Mouse (Mus musculus) heart, embryonic 10.5 days (tissue): ENCODE results near the gene Syn3. TPM values are rescaled to one million over a fixed set of nuclear protein-coding genes. Genes with fewer than 3 reads are reported as not detected.

ENCODE experiments used
- DNase-seq: peaks from one replicate; pipeline ENCODE4 v3.0.0-alpha.2; 2017; ENCODE audit warnings: low spot score
- H3K27ac ChIP-seq: fragments of 300-500 bp; sonication (generic); 2 replicates; pipeline ENCODE4 v1.5.1; 2016; ENCODE audit warnings: mild to moderate bottlenecking
- H3K27me3 ChIP-seq: fragments of 300-500 bp; sonication (generic); 2 replicates; pipeline ENCODE4 v1.6.1; 2016; ENCODE audit warnings: mild to moderate bottlenecking; ENCODE audit not compliant: poor library complexity, insufficient read depth, severe bottlenecking
- H3K36me3 ChIP-seq: fragments of 300-500 bp; sonication (generic); 2 replicates; pipeline ENCODE4 v1.6.1; 2016; ENCODE audit warnings: mild to moderate bottlenecking, moderate library complexity
- H3K4me1 ChIP-seq: fragments of 300-500 bp; sonication (generic); 2 replicates; pipeline ENCODE4 v1.6.1; 2016; ENCODE audit warnings: mild to moderate bottlenecking
- H3K4me3 ChIP-seq: fragments of 300-500 bp; sonication (generic); 2 replicates; pipeline ENCODE4 v1.5.1; 2016; ENCODE audit warnings: mild to moderate bottlenecking, moderate library complexity
- H3K9me3 ChIP-seq: fragments of 300-500 bp; sonication (generic); 2 replicates; pipeline ENCODE4 v1.6.1; 2016; ENCODE audit warnings: mild to moderate bottlenecking, moderate library complexity
- WGBS: fragments of 180-500 bp; shearing (Covaris S2); methylation state at CpG from one replicate; pipeline ENCODE4 v1.1.7; 2016; 5-methylcytosine and 5-hydroxymethylcytosine counted together
- polyA plus RNA-seq: library from polyadenylated mRNA; unstranded; fragments of >200 nt; fragmentation: Nextera tagmentation; extraction: Ambion mirVana; gene quantifications from 2 replicates; pipeline ENCODE4 v1.2.1, GENCODE M21; 2016

Syn3 gene
- polyA plus RNA-seq, 1 experiment from 2014 or later = 1.2 TPM

GRCm38 (mm10) chr10:86256221-86256620 is 242.5 kb downstream of the Syn3 start:
- Histone ChIP-seq H3K4me3 (no peak overlapping the region), H3K9me3 (no peaks in the 10 kb centered on the region), H3K27ac (no peak overlapping the region), H3K36me3 (no peaks in the 10 kb centered on the region), H3K4me1 (peaks cover 5% of the 10 kb centered on the region; the same call in 1 of the 2 replicates), H3K27me3 (peaks cover 8% of the 10 kb centered on the region; the same call in 1 of the 2 replicates)
- WGBS = 58% methylated on average over 4 of the region's 4 CpGs
- no peak for DNase-seq

- Histone ChIP-seq H3K4me1 (peaks cover 8% of the 10 kb centered on the region; the same call in 1 of the 2 replicates), H3K4me3 (no peak overlapping the region), H3K36me3 (no peaks in the 10 kb centered on the region), H3K27me3 (peaks cover 13% of the 10 kb centered on the region; the same call in 1 of the 2 replicates), H3K27ac (no peak overlapping the region), H3K9me3 (no peaks in the 10 kb centered on the region)
- 57% methylated on average over 7 of the region's 7 CpGs for WGBS
- no peak for DNase-seq
Measured at GRCm38 (mm10) chr10:86250149-86250922, 248.4 kb downstream of the Syn3 start.

- no peak overlapping the region for H3K27ac ChIP-seq
- peaks cover 8% of the 10 kb centered on the region; the same call in 1 of the 2 replicates for H3K4me1 ChIP-seq
- H3K27me3 ChIP-seq = peaks cover 5% of the 10 kb centered on the region; the same call in 1 of the 2 replicates
- no peak for DNase-seq
- H3K9me3 ChIP-seq = no peaks in the 10 kb centered on the region
- 67% methylated on average over 1 of the region's 1 CpGs for WGBS
- H3K36me3 ChIP-seq = no peaks in the 10 kb centered on the region
- no peak overlapping the region for H3K4me3 ChIP-seq
Measured at GRCm38 (mm10) chr10:86249283-86249682, 249.4 kb downstream of the Syn3 start.

- H3K36me3 ChIP-seq = no peaks in the 10 kb centered on the region
- H3K4me3 ChIP-seq = no peak overlapping the region
- DNase-seq = no peak
- H3K27me3 ChIP-seq = peaks cover 5% of the 10 kb centered on the region; the same call in 1 of the 2 replicates
- H3K4me1 ChIP-seq = peaks cover 8% of the 10 kb centered on the region; the same call in 1 of the 2 replicates
- WGBS = 76% methylated on average over 3 of the region's 3 CpGs
- H3K9me3 ChIP-seq = no peaks in the 10 kb centered on the region
- H3K27ac ChIP-seq = no peak overlapping the region
Measured at GRCm38 (mm10) chr10:86248807-86249206, 249.9 kb downstream of the Syn3 start.

GRCm38 (mm10) chr10:86248131-86248740 is 250.5 kb downstream of the Syn3 start:
- no peak overlapping the region for H3K4me3 ChIP-seq
- H3K27ac ChIP-seq = no peak overlapping the region
- peaks cover 6% of the 10 kb centered on the region; the same call in 1 of the 2 replicates for H3K4me1 ChIP-seq
- no peaks in the 10 kb centered on the region for H3K36me3 ChIP-seq
- H3K27me3 ChIP-seq = peaks cover 5% of the 10 kb centered on the region; the same call in 1 of the 2 replicates
- no peak for DNase-seq
- WGBS = 81% methylated on average over 10 of the region's 10 CpGs
- H3K9me3 ChIP-seq = no peaks in the 10 kb centered on the region

- Histone ChIP-seq H3K4me3 (no peak overlapping the region), H3K27ac (no peak overlapping the region), H3K4me1 (no peaks in the 10 kb centered on the region), H3K27me3 (peaks cover 5% of the 10 kb centered on the region; the same call in 1 of the 2 replicates), H3K9me3 (no peaks in the 10 kb centered on the region), H3K36me3 (no peaks in the 10 kb centered on the region)
- 75% methylated on average over 7 of the region's 7 CpGs for WGBS
- DNase-seq = no peak
Measured at GRCm38 (mm10) chr10:86245396-86245795, 253.3 kb downstream of the Syn3 start.

GRCm38 (mm10) chr10:86243525-86243924 is 255.2 kb downstream of the Syn3 start:
- no peaks in the 10 kb centered on the region for H3K9me3 ChIP-seq
- WGBS = 91% methylated on average over 6 of the region's 6 CpGs
- H3K36me3 ChIP-seq = no peaks in the 10 kb centered on the region
- no peaks in the 10 kb centered on the region for H3K4me1 ChIP-seq
- no peak overlapping the region for H3K4me3 ChIP-seq
- no peak overlapping the region for H3K27ac ChIP-seq
- DNase-seq = no peak
- peaks cover 4% of the 10 kb centered on the region; the same call in 1 of the 2 replicates for H3K27me3 ChIP-seq

- no peaks in the 10 kb centered on the region for H3K9me3 ChIP-seq
- WGBS = 86% methylated on average over 3 of the region's 3 CpGs
- no peaks in the 10 kb centered on the region for H3K27me3 ChIP-seq
- H3K36me3 ChIP-seq = no peaks in the 10 kb centered on the region
- no peaks in the 10 kb centered on the region for H3K4me1 ChIP-seq
- DNase-seq = no peak
- no peak overlapping the region for H3K4me3 ChIP-seq
- no peak overlapping the region for H3K27ac ChIP-seq
Measured at GRCm38 (mm10) chr10:86242721-86243120, 256.0 kb downstream of the Syn3 start.

- Histone ChIP-seq H3K27ac (no peak overlapping the region), H3K27me3 (no peaks in the 10 kb centered on the region), H3K4me3 (no peak overlapping the region), H3K36me3 (no peaks in the 10 kb centered on the region), H3K9me3 (no peaks in the 10 kb centered on the region), H3K4me1 (no peaks in the 10 kb centered on the region)
- no peak for DNase-seq
- WGBS = 78% methylated on average over 6 of the region's 6 CpGs
Measured at GRCm38 (mm10) chr10:86230006-86230405, 268.7 kb downstream of the Syn3 start.

- DNase-seq = no peak
- H3K4me3 ChIP-seq = no peak overlapping the region
- no peaks in the 10 kb centered on the region for H3K9me3 ChIP-seq
- no peaks in the 10 kb centered on the region for H3K27me3 ChIP-seq
- H3K27ac ChIP-seq = no peak overlapping the region
- WGBS = 86% methylated on average over 3 of the region's 3 CpGs
- H3K36me3 ChIP-seq = no peaks in the 10 kb centered on the region
- H3K4me1 ChIP-seq = no peaks in the 10 kb centered on the region
Measured at GRCm38 (mm10) chr10:86225480-86225879, 273.2 kb downstream of the Syn3 start.

GRCm38 (mm10) chr10:86218984-86219383 is 279.7 kb downstream of the Syn3 start:
- Histone ChIP-seq H3K4me1 (no peaks in the 10 kb centered on the region), H3K27ac (no peak overlapping the region), H3K4me3 (no peak overlapping the region), H3K9me3 (no peaks in the 10 kb centered on the region), H3K27me3 (no peaks in the 10 kb centered on the region), H3K36me3 (no peaks in the 10 kb centered on the region)
- DNase-seq = peak; percentile 19
- WGBS = 86% methylated on average over 3 of the region's 3 CpGs

- H3K4me1 ChIP-seq = no peaks in the 10 kb centered on the region
- DNase-seq = peak; percentile 51
- no peaks in the 10 kb centered on the region for H3K36me3 ChIP-seq
- 83% methylated on average over 2 of the region's 2 CpGs for WGBS
- no peak overlapping the region for H3K4me3 ChIP-seq
- H3K27me3 ChIP-seq = no peaks in the 10 kb centered on the region
- no peak overlapping the region for H3K27ac ChIP-seq
- H3K9me3 ChIP-seq = no peaks in the 10 kb centered on the region
Measured at GRCm38 (mm10) chr10:86216836-86217235, 281.9 kb downstream of the Syn3 start.

- no peaks in the 10 kb centered on the region for H3K9me3 ChIP-seq
- no peaks in the 10 kb centered on the region for H3K36me3 ChIP-seq
- H3K4me1 ChIP-seq = no peaks in the 10 kb centered on the region
- WGBS = 75% methylated on average over 4 of the region's 4 CpGs
- peak; percentile 70 for DNase-seq
- H3K4me3 ChIP-seq = no peak overlapping the region
- H3K27ac ChIP-seq = no peak overlapping the region
- H3K27me3 ChIP-seq = no peaks in the 10 kb centered on the region
Measured at GRCm38 (mm10) chr10:86212062-86212461, 286.6 kb downstream of the Syn3 start.
